Mouse (Mus musculus) B cell, adult 62 days (primary cell): ENCODE results near the gene 3110040N11Rik. TPM values are rescaled to one million over a fixed set of nuclear protein-coding genes. Genes with fewer than 3 reads are reported as not detected.

Source experiments
- total RNA-seq: library from RNA; stranded (reverse); gene quantifications from 4 replicates; pipeline ENCODE4 v1.2.4, GENCODE M21; 2023

The 3110040N11Rik gene
- total RNA-seq, result 23.6 to 31.1 TPM (median 28.5 TPM) in 4 replicates

GRCm38 (mm10) chr7:81789095-81789757, at the start of gene 3110040N11Rik:
Gene 3110040N11Rik, minus strand, starts transcription at chr7:81789478.

GRCm38 (mm10) chr7:81829379-81829894, 40.2 kb upstream of the 3110040N11Rik start, which contains the start of gene Btbd1:
Gene Btbd1, minus strand, starts transcription at chr7:81829431.

GRCm38 (mm10) chr7:81762180-81763109, 26.8 kb downstream of the 3110040N11Rik start, which contains the start of gene Ramac:
Gene Ramac, plus strand, starts transcription at chr7:81762925.

Other genes starting within 250 kb of the 3110040N11Rik start
- gene Fsd2, start 222.5 kb downstream of the 3110040N11Rik start, total RNA-seq, result 0.52 to 0.72 TPM (median 0.53 TPM) in 3 of 4 replicates, not detected in the other
- 28.5 to 29.8 TPM (median 28.8 TPM) in 4 replicates for gene Whamm, start 218.2 kb downstream of the 3110040N11Rik start, total RNA-seq
- gene Homer2, start 82.0 kb downstream of the 3110040N11Rik start, total RNA-seq, result 2.0 TPM in 1 of 4 replicates, not detected in the others
- gene Ramac, start 26.6 kb downstream of the 3110040N11Rik start, total RNA-seq, result 43.3 to 48.4 TPM (median 46.0 TPM) in 4 replicates
- gene Btbd1, start 40.0 kb upstream of the 3110040N11Rik start, total RNA-seq, result 60.7 to 75.2 TPM (median 69.2 TPM) in 4 replicates
- gene Gm10160, start 66.3 kb upstream of the 3110040N11Rik start, total RNA-seq, result not detected in 4 replicates
- gene Tm6sf1, start 69.5 kb upstream of the 3110040N11Rik start, total RNA-seq, result 129 to 139 TPM (median 133 TPM) in 4 replicates
- 3.3 to 4.6 TPM (median 3.9 TPM) in 4 replicates for gene Hdgfl3, start 145.0 kb upstream of the 3110040N11Rik start, total RNA-seq
- gene Bnc1, start 202.8 kb upstream of the 3110040N11Rik start, total RNA-seq, result 0.12 to 0.20 TPM in 2 of 4 replicates, not detected in the others